Mouse (Mus musculus): ENCODE data around the gene R3hdm2.

The R3hdm2 gene

DNA sequence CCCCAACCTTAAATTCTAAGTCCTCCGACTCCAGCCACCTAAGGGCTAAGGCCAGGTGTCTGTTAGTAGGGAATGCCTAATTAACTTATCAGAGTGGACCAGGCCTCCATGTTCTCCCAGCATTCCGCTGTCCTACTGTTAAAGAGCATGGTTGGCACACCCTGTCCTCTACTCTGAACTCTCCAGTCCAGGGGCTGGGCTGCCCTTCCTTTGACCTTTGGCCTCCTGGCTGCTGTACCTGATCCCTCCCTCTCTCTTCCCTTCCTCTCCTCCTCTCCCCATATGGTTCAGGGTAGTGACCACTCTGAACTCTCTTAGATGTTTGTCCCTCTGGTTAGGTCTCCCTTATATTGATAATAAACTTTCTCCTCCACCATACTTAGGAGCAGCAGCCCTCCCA is 45.7 kb downstream of the R3hdm2 start:
- DNase-seq (ENCODE audit: low spot score in 2 of 2): no peak

DNA sequence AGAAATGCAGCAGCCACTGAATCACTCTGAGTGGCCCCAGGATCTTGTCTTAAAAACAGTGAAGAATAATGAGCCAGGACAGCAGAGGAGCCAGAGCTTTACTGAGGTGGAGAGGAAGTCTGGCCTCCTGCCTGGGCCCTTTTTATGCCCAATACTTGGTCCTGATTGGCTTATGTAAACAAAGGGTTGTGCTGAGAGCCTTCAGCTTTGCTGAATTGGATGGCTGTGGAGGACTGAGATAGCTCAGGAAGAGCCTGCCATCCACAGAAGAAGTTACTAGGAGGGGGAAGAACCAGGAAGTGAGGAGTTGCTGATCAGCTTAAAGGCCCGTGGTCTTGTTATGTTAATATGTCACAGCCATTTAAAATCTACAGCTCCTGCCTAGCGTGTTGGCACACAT is 46.5 kb downstream of the R3hdm2 start:
- DNase-seq (ENCODE audit: low spot score in 2 of 2): no peak

DNA sequence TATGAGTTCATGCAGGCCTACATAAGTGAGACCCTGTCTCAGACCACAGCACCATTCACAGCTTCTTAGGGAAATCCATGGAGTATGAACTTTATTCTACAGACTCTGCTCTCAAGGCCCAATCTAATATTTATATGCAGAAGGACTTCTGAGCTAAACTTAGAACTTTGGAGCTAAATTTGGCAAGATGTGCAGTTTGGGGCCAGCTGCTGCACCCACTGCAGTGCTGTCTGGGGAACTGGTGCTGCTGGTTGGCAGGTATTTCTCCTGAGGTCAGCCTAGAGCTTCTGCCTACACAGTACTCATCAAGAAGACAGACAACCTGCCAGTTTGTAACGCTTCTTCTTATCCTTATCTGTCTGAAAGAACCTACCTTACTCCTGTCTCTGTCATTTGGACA is 47.0 kb downstream of the R3hdm2 start:
- no peak for DNase-seq (ENCODE audit: low spot score in 2 of 2)

GRCm38 (mm10) chr10:127427987-127428386 is 47.9 kb downstream of the R3hdm2 start:
- DNase-seq (ENCODE audit: low spot score in 2 of 2): no peak

DNA sequence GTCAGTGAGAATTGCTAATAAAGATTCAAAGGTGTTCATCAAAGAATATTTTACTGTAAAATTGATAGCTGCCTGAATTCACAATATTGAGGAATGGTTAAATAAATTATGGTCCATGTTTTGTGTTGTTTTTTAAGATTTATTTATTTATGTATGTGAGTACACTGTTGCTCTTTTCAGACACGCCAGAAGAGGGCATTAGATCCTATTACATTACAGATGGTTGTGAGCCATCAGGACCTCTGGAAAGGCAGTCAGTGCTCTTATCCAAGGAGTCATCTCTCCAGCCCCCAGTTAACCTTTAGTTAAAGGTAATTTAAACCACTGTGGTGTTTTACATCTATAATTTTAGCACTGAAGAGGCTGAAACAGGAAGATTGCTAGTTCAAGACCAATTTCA is 49.4 kb downstream of the R3hdm2 start:
- no peak for DNase-seq (ENCODE audit: low spot score in 2 of 2)

DNA sequence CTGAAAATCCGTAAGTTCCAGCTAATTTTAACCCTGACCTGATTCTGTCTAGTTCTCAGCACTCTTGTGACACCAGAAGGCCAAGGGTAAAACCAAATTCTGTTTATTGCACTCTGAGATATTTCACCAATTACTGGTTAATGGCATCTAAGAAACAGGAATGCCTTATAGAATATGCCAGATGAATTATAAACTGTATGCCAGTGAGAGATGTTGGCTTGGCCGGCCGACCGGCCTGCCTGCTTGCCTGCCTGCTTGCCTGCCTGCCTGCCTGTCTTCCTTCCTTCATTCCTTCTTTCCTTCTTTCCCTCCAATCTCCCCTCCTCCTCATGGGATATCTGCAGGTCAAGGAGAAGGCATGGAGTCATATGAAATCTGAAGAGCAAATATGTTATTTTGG is 52.3 kb downstream of the R3hdm2 start:
- no peak for DNase-seq (ENCODE audit: low spot score in 2 of 2)

GRCm38 (mm10) chr10:127437354-127438113 is 57.4 kb downstream of the R3hdm2 start:
- no peak for DNase-seq (ENCODE audit: low spot score in 2 of 2)

- no peak for DNase-seq (ENCODE audit: low spot score in 2 of 2)
Measured at GRCm38 (mm10) chr10:127453701-127454100, 73.6 kb downstream of the R3hdm2 start.

DNA sequence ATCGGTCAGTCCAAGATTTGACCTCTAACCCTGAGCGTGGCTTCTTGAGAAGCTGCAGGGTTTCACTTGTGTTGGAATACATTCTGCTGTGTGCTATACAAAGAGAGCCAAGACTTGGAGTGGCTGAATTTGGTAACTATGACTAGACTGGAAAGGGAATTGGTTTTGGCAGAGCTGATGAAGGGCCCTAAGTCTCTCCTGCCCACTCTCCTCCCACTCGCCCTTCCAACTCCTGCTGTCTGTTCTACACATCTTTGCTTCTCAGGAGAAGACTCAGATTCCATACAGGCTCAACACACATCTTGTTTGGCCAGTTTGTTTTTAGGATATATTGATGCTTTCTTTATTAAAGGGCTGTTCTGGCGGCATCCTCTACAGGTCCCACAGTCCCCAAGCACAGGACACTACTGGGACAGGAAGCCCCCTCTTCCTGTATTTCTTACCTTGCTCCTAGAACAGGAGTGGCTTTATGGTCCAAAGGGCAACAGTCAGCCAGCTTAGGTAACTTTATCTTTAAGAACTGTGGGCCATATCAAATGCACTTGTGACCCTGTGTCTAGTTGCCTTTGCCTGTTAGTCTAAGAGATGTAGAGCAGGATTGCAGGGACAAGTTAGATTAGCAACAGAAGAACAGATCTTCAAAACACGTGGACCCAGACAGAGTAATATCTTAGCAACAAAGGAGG is 82.4 kb downstream of the R3hdm2 start:
- peak; percentile 64 to 74 for DNase-seq (ENCODE audit: low spot score in 2 of 2)

- DNase-seq (ENCODE audit: low spot score in 2 of 2): no peak
Measured at GRCm38 (mm10) chr10:127471281-127471988, 91.3 kb downstream of the R3hdm2 start.

DNA sequence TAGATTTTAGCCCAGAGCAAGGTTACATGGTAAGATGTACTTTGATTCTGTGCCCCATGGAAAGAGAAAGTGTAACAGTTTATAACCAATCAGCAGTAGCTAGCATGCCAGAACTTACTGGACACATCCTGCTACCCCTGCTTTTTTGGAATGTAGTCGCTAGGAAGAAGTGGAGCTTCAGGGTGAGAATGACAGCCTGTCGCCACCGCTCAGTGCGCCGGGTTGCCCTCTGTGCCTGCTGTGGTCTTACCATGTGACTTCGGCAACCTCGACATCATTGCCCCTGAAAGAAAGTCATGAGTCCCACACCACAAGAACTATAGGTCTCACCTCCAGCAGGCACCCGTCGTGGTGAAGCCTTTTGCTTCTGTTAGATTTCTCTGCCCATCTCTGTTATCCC is 92.6 kb downstream of the R3hdm2 start:
- DNase-seq (ENCODE audit: low spot score in 2 of 2): no peak

DNA sequence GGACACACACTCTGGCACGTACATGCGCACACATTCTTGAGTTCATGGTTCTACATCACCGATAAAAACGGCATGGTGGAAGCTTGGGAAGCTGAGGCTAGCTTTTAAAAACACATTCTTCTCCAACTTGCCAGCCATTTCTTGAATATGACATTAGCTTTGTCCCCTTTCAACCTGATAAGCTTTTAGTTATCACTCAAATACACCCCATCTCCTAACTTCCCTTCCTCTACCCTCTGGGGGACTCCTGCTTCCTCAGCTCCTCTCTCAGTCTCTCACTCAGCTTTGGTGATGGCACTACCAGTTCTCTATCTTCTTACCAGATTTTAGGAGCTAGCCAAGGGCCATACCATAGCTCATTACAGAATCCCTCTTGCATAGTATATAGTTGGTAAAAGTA is 95.0 kb downstream of the R3hdm2 start:
- DNase-seq (ENCODE audit: low spot score in 2 of 2): no peak

- no peak for DNase-seq (ENCODE audit: low spot score in 2 of 2)
Measured at GRCm38 (mm10) chr10:127476541-127476940, 96.4 kb downstream of the R3hdm2 start.

- no peak for DNase-seq (ENCODE audit: low spot score in 2 of 2)
Measured at GRCm38 (mm10) chr10:127477301-127477700, 97.2 kb downstream of the R3hdm2 start.

- peak in 1 of 2 experiments; percentile 46 for DNase-seq (ENCODE audit: low spot score in 2 of 2)
Measured at GRCm38 (mm10) chr10:127479131-127479530, 99.0 kb downstream of the R3hdm2 start.

GRCm38 (mm10) chr10:127480833-127481813 is 101.0 kb downstream of the R3hdm2 start:
- DNase-seq (ENCODE audit: low spot score in 2 of 2): peak; percentile 70 to 77

GRCm38 (mm10) chr10:127485235-127485634 is 105.1 kb downstream of the R3hdm2 start:
- DNase-seq (ENCODE audit: low spot score in 2 of 2): no peak

DNA sequence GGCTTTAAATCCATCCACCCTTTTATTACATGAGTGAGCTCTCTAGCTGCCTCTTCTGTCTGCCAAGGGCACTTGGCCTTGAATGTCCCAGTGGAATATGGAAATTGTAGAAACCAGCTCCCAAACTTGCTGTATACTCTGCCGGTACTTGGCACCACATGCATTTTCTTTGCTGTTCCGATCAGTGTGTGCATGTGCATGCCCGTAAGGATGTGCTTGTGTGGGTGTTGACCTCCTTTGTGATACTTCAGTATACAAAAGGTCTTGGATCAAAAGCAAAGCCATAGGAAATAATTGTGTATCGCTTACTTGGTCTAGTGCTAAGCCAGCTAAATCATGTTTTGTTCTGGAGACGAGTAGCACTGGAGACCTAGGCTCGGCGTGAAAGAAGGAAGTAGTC is 108.7 kb downstream of the R3hdm2 start:
- no peak for DNase-seq (ENCODE audit: low spot score in 2 of 2)

GRCm38 (mm10) chr10:127490160-127491127 is 110.3 kb downstream of the R3hdm2 start:
- DNase-seq (ENCODE audit: low spot score in 2 of 2): no peak

- DNase-seq (ENCODE audit: low spot score in 2 of 2): no peak
Measured at GRCm38 (mm10) chr10:127491128-127491512, 111.0 kb downstream of the R3hdm2 start.

Measured in right cerebral cortex, adult 2 months (tissue).